Mouse (Mus musculus): ENCODE measurements around the gene Cdkn1c.

Gene Cdkn1c

DNA sequence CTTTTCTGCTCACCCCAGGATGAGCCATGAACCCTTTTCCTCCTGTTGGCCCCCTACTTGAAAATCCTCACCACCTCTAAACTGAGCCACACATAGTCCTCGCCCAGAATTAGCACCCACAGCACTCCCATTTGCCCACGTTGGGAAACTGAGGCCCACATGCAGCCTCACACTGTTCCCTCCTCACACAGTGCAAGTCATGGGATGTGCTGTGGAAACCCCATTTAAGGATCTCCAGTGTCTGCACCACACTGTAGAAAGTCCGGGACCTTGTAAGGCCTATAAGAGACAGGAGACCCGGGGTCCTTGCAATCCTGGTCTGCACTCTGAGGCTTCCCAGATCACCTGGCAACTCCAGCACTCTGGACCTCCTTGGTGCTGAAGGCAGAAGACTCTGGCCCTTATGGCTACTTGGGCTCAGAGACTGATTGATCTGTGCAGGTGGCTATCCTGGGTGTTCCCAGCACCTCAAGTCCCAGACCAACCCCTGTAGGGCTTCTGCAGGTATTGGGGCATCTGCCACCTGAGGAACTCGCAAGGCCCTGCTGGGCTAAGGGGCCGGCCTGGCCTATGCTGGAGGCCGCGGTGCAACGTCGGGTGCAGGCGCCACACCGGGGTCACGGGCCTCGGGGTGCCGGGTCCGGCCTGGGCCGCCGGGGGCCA lies 23.5 kb downstream of the Cdkn1c start:
- no peak for DNase-seq (ENCODE audit: low read depth)

DNA sequence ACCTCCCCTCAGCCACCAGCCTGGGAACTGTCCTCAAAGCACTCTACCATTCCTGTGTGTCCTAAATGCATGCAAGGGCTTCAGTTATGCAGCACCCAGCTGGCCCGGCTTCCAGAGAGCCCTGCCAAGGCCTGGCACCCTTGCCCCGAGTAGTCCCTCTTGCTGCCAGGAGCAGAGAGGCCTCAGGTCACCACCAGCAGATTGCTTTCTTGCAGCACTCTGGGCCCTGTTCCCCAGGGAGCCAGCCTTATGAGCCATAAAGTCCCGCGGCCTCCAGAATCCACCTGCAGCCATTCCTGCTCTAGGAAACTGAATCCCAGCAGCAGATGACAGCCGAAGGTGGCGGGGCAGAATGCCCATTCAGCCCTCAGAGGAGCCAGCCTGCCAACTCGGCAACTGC lies 27.5 kb downstream of the Cdkn1c start:
- no peak for DNase-seq (ENCODE audit: low read depth)

DNA sequence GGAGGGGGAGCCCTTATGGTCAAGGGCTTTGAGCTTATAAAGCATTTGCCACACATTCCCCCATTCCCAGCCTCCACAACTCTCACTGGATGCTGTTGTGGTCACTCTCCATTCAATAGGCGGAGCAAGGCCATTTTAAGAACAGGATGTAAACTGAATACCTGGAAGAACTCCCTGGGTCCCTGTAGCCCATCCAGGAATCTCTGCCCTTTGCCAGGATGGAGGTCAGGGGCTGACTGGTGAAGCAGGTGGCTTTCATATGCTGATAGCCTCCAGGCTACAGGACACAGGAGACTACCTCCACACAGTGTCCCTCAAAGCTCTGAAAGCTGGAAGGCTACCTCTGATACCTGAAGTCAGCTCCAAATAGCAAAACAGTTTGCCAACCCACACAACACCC lies 28.2 kb downstream of the Cdkn1c start:
- no peak for DNase-seq (ENCODE audit: low read depth)

DNA sequence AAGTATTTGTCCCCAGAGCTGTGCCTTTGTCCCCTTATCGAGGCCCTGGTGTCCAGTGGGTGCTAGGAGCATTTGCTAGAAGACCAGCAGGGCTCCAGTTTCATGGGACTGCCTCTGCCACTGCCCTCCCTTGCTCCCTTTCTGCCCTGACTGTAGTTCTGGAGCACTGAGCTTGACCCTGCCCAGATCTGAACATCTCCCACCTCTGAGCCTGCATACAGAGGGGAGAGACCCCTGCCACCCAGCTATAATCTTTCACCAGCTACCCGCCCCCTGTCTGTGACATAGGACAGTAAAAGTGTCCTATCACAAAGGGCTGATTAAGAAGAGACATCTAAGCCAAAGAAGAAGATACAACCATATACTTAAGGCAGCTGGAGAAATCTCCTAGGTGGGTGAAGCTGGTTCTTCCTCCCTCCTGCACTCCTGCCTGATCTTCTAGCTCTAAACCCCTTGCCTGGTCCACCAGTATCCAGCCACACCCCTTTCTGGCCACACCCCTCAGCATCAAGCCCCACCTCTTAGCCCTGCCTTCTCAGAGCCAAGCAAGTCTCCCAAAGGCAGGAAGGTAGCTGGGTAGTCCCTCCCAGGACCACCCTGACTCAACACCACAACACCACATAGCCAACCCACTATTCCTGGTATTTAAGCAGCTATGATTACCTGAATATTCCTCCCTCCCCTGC lies 31.9 kb downstream of the Cdkn1c start:
- no peak for DNase-seq (ENCODE audit: low read depth)

DNA sequence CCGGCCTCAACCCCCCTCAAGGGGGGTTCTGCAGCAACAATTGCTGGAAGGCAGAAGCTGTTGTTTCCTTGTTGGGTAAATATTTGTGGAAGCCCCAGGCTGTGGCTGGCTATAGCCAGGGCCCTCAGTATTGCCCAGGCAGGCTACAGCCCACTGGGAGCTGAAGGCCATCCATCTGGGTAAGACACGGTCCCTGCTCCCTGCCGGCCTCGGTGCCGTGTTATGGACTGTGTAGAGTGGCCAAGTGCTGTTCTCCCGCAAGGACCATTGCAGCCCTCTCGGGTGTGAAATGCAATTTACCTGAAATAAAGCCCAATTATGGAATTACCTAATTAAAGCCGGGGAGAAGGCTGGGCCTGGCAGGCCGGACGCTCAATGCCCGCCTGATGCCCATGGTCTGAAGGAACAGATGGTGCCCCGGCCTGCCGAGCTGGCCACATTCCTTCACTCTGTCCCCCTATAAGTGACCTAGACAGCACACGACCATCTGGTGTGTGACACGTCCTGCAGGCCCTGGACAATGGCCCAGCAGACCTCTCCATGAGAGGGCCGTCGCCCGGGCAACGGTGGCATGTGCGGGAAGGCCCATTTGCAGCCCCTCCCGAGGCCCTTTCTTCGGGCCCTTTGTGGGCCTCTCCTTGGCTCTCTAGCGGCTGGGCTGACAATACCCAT lies 32.6 kb downstream of the Cdkn1c start:
- no peak for DNase-seq (ENCODE audit: low read depth)

DNA sequence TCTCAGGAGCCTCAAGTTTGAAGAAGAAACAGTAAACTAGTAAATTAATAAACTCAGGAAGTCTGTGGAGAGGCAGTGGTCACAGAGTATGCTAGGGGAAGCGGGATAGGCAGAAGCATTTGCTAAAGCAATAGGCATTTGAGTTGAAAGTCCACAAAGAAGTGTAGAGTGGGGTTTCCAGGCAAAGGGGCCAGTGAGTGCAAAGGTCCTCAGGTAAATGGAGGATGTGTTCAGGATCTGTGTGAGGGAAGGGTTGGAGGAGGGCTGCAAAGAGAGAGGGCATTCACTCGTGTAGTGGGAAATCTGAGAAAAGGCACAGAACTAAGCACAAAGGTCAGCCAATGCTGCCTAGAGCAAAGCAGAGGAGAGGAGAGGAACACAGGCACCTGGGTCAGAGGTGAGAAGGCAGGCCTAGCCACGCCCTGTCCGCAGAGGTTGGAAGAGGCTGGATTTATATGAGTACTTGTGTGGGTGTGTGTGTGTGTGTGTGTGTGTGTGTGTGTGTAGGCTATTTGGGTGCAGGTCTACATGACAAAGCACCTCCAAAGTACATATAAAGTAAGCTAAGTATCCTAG lies 41.2 kb downstream of the Cdkn1c start:
- DNase-seq (ENCODE audit: low read depth): no peak

DNA sequence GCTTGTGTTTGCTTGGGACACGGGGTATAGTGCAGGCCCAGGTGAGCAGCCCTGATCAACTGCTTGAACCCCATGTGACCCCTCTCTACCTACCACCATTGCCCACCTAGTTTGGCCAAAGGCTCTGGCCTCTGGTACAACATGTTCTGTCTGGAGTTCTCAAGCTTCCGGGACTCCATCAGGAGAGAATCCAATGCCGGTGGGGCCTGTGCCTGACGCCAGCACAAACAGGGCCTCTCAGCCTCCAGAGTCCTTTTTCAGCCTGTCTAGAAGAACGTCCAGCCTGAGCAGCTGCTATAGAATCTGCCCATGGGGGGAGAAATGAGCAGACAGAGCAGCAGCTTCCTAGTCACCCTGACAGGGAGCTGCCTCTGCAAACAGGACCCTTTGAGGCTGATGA lies 43.0 kb downstream of the Cdkn1c start:
- no peak for DNase-seq (ENCODE audit: low read depth)

DNA sequence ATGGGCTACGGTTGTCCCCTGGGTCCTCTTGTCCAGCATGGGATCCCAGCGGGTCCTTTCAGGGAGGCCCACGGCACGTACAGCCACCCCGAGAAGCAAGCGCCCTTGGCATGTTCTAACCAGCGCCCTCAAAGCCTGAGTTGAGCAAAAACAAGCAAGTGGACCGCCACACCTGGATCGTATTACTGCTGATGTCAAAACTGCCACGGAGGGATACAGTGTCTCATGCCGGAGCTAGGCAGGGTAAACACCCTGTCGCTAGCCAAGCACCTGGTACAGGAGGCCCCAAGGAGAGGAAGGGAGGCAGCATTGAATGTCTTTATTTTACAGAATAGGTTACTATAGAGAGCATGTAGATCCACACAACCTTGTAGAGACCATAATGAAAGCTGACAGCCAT lies 44.4 kb downstream of the Cdkn1c start:
- DNase-seq (ENCODE audit: low read depth): no peak

DNA sequence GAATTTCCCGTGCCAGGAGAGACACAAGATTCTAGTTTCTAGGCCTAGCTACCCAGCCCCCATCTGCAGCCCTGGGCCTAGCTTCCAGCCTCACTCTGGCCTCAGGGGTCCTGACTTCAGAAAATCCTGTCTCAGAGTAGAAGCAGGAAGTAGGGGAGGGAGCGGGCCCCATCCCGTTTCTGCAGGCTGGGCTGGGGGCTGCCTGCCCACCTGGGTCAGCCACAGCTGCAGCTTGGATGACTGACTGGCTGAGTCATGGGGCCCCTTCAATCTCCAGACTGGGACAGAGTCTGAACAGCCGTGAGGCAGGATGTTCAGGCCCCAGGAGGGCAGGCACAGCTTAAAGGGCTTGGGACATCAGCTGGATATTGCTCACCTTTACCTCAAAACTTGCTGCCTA lies 45.8 kb downstream of the Cdkn1c start:
- no peak for DNase-seq (ENCODE audit: low read depth)

DNA sequence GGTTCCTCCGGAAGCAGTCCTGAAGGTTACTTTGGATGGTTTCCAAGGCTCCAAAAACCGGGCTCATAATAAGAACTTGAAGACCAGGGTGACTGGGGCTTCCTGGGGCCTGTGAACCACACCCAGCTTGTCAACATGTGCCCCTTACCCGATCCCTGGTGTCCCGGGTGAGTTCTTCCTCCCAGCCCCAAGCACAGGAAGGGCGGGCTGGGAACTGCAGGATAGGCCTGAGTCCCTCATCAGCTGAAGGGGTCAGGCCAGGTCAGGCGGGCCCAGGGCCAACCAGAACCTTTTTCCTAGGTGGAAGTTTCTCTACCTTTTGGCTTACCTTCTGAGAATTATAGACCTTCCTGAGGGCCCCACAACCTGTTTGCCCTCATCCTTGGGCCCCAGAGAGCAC lies 48.2 kb downstream of the Cdkn1c start:
- no peak for DNase-seq (ENCODE audit: low read depth)

DNA sequence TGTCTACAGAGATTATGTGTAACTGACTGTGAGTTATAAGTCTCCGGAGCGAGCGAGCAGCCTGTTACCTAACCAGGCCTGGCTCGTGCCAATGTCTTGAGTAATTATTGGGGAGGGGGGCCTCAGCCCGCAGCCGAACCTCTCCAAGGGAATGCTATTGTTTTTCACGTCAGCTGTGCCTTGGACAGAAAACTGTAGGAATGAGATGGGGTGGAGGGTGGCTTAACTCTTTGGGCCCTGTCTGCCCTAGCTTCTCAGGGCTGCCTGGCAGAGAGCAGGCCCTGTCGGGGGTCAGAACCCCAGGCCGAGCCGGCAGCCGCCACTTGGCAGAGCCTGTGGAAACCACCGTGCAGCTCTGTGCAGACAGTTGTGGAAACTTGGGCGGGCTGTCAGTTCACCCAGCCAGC lies 52.2 kb downstream of the Cdkn1c start:
- peak; percentile 78 for DNase-seq (ENCODE audit: low read depth)

Measured in fibroblast of lung, adult 2 months (primary cell).